Mouse (Mus musculus): ENCODE data around the gene Mprip. TPM values are rescaled to one million over a fixed set of nuclear protein-coding genes. Genes with fewer than 3 reads are reported as not detected.
A peak's percentile ranks its signal among the peaks of the same experiment; 100 is the strongest.

Gene Mprip
- polyA plus RNA-seq, 1 experiment: 3.0 TPM

GRCm38 (mm10) chr11:59786444-59787198, 125.5 kb downstream of the Mprip start:
- Histone ChIP-seq H3K4me1 (ENCODE audit: control insufficient read depth) (peaks cover 19% of the 10 kb centered on the region), H3K36me3 (ENCODE audit: control insufficient read depth) (peaks cover 9% of the 10 kb centered on the region), H3K4me3 (replicated peaks) (peak overlapping the region; percentile 58), H3K9me3 (ENCODE audit: control insufficient read depth, low read length) (no peaks in the 10 kb centered on the region), H3K27me3 (ENCODE audit: control insufficient read depth) (peaks cover 7% of the 10 kb centered on the region)
- TF ChIP-seq TAL1 (IDR thresholded peaks at IDR 0.05; ENCODE audit: low read length): no peak
- no peak for TF ChIP-seq GATA1 (IDR thresholded peaks at IDR 0.05; ENCODE audit: low read length)

DNA sequence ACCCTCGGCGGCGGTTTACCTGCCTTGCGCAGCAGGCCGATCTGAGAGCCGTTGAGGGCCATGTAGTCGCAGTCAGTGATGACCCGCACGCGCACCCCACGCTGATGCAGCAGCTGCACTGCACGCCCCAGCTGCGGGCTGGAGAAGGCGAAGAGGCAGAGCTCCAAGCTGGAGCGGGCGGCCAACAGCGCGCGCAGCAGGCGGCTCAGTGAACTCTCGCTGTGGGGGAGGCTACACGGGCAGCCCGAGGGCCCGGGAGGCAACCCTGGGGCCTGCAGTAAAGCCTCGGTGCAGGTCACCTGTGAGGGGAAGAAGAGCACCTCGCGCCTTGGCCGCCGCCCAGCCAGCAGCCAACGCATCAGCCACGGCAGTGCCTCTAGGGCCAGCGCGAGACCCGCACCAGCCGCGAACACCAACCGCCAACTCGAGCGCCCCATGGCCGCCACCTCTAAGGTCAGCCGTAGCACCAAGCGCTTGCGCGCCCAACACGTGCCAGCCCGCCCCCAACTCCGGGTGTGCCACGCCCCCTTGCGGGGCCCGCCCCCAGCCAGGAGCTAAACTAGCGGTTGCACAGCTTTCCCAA, 126.2 kb downstream of the Mprip start, which contains the start of gene Pld6:
Gene Pld6 (minus strand): TSS at position 447 of the 583 bp plus-strand sequence.
- H3K4me1 ChIP-seq (ENCODE audit: control insufficient read depth): peaks cover 19% of the 10 kb centered on the region
- no peak for TF ChIP-seq TAL1 (IDR thresholded peaks at IDR 0.05; ENCODE audit: low read length)
- no peak for TF ChIP-seq GATA1 (IDR thresholded peaks at IDR 0.05; ENCODE audit: low read length)
- H3K27me3 ChIP-seq (ENCODE audit: control insufficient read depth): peaks cover 7% of the 10 kb centered on the region
- peaks cover 16% of the 10 kb centered on the region for H3K36me3 ChIP-seq (ENCODE audit: control insufficient read depth)
- peak within 1 kb of the TSS; percentile 58 for H3K4me3 ChIP-seq (replicated peaks)
- H3K9me3 ChIP-seq (ENCODE audit: control insufficient read depth, low read length): no peaks in the 10 kb centered on the region

- Histone ChIP-seq H3K4me3 (replicated peaks) (no peak overlapping the region), H3K27me3 (ENCODE audit: control insufficient read depth) (peaks cover 7% of the 10 kb centered on the region), H3K36me3 (ENCODE audit: control insufficient read depth) (peaks cover 34% of the 10 kb centered on the region), H3K4me1 (ENCODE audit: control insufficient read depth) (peaks cover 19% of the 10 kb centered on the region), H3K9me3 (ENCODE audit: control insufficient read depth, low read length) (no peaks in the 10 kb centered on the region)
- TF ChIP-seq GATA1 (IDR thresholded peaks at IDR 0.05; ENCODE audit: low read length) (no peak), TAL1 (IDR thresholded peaks at IDR 0.05; ENCODE audit: low read length) (no peak)
These were observed 128.2 kb downstream of the Mprip start for GRCm38 (mm10) chr11:59789311-59789710.

- Histone ChIP-seq H3K36me3 (ENCODE audit: control insufficient read depth) (peaks cover 68% of the 10 kb centered on the region), H3K4me3 (replicated peaks) (no peak overlapping the region), H3K9me3 (ENCODE audit: control insufficient read depth, low read length) (no peaks in the 10 kb centered on the region), H3K27me3 (ENCODE audit: control insufficient read depth) (no peaks in the 10 kb centered on the region), H3K4me1 (ENCODE audit: control insufficient read depth) (peaks cover 4% of the 10 kb centered on the region)
- TF ChIP-seq TAL1 (IDR thresholded peaks at IDR 0.05; ENCODE audit: low read length) (no peak), GATA1 (IDR thresholded peaks at IDR 0.05; ENCODE audit: low read length) (no peak)
These were observed 132.3 kb downstream of the Mprip start for GRCm38 (mm10) chr11:59793390-59793789.

GRCm38 (mm10) chr11:59800412-59800811, 139.3 kb downstream of the Mprip start:
- no peaks in the 10 kb centered on the region for H3K27me3 ChIP-seq (ENCODE audit: control insufficient read depth)
- H3K4me3 ChIP-seq (replicated peaks): no peak overlapping the region
- no peaks in the 10 kb centered on the region for H3K4me1 ChIP-seq (ENCODE audit: control insufficient read depth)
- H3K9me3 ChIP-seq (ENCODE audit: control insufficient read depth, low read length): no peaks in the 10 kb centered on the region
- no peak for TF ChIP-seq GATA1 (IDR thresholded peaks at IDR 0.05; ENCODE audit: low read length)
- no peak for TF ChIP-seq TAL1 (IDR thresholded peaks at IDR 0.05; ENCODE audit: low read length)
- peaks cover 95% of the 10 kb centered on the region for H3K36me3 ChIP-seq (ENCODE audit: control insufficient read depth)

GRCm38 (mm10) chr11:59801881-59802280, 140.8 kb downstream of the Mprip start:
- H3K36me3 ChIP-seq (ENCODE audit: control insufficient read depth): peaks cover 96% of the 10 kb centered on the region
- H3K4me3 ChIP-seq (replicated peaks): no peak overlapping the region
- no peaks in the 10 kb centered on the region for H3K27me3 ChIP-seq (ENCODE audit: control insufficient read depth)
- H3K4me1 ChIP-seq (ENCODE audit: control insufficient read depth): peaks cover 1% of the 10 kb centered on the region; the same call in 1 of the 2 replicates
- no peaks in the 10 kb centered on the region for H3K9me3 ChIP-seq (ENCODE audit: control insufficient read depth, low read length)
- TF ChIP-seq GATA1 (IDR thresholded peaks at IDR 0.05; ENCODE audit: low read length) (no peak), TAL1 (IDR thresholded peaks at IDR 0.05; ENCODE audit: low read length) (no peak)

DNA sequence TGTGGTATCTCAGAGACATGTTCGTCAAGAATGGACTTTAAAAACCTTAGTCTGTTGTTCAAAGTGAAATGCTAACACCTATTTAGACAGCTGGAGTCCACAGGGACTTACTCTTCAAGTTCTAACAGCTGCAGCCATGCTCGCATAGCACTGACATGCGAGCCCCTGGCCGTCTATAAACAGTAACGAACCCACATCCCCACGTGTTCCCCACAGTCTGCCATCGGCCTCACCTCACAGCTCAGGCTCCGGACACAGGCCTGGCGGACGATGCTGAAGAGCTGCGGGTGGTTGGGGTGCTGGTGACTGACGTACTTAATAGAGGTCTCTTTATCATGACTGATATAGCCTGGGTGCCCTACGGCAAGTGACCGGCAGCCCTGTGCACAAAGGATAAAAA, 142.4 kb downstream of the Mprip start:
- Histone ChIP-seq H3K4me1 (ENCODE audit: control insufficient read depth) (peaks cover 4% of the 10 kb centered on the region), H3K27me3 (ENCODE audit: control insufficient read depth) (no peaks in the 10 kb centered on the region), H3K36me3 (ENCODE audit: control insufficient read depth) (peaks cover 90% of the 10 kb centered on the region), H3K4me3 (replicated peaks) (no peak overlapping the region), H3K9me3 (ENCODE audit: control insufficient read depth, low read length) (no peaks in the 10 kb centered on the region)
- no peak for TF ChIP-seq GATA1 (IDR thresholded peaks at IDR 0.05; ENCODE audit: low read length)
- TF ChIP-seq TAL1 (IDR thresholded peaks at IDR 0.05; ENCODE audit: low read length): no peak

DNA sequence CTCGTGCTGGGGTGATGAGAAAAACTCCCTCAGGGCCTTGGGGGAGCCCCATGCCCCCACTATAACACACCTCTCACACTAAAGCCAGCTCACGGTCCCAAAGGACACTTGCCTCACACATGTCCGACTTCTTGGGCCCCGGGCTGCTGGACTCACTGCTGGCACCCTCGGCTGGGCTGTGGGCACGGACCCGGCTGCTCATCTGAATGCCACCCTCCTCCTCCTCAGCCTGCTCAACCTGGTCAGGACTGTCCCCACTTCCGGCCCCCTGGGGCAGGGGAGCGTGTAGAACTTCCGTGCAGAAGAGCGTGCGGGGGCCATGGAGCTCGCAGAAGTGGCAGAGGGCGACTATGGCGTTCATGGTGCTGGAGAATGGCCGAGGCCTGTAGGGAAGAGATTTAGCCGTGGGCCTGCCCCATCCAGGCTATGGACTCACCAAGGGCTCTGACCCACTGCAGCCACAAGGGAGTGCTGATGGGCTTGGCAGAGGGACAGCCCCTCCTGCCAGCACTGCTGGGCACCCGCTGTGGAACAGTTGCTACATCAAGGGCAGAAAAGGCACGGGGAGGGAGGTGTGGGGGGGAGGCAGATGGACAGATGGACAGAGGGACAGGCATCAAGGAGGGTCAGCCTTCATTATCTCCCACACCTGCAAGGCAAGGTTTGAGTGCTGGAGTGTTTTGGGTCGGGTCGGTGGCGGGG, 143.5 kb downstream of the Mprip start:
- Histone ChIP-seq H3K4me3 (replicated peaks) (no peak overlapping the region), H3K9me3 (ENCODE audit: control insufficient read depth, low read length) (no peaks in the 10 kb centered on the region), H3K27me3 (ENCODE audit: control insufficient read depth) (no peaks in the 10 kb centered on the region), H3K4me1 (ENCODE audit: control insufficient read depth) (peaks cover 14% of the 10 kb centered on the region), H3K36me3 (ENCODE audit: control insufficient read depth) (peaks cover 79% of the 10 kb centered on the region)
- TF ChIP-seq GATA1 (IDR thresholded peaks at IDR 0.05; ENCODE audit: low read length): no peak

- Histone ChIP-seq H3K36me3 (ENCODE audit: control insufficient read depth) (peaks cover 72% of the 10 kb centered on the region), H3K4me3 (replicated peaks) (no peak overlapping the region), H3K9me3 (ENCODE audit: control insufficient read depth, low read length) (no peaks in the 10 kb centered on the region), H3K27me3 (ENCODE audit: control insufficient read depth) (no peaks in the 10 kb centered on the region), H3K4me1 (ENCODE audit: control insufficient read depth) (peaks cover 16% of the 10 kb centered on the region)
- TF ChIP-seq GATA1 (IDR thresholded peaks at IDR 0.05; ENCODE audit: low read length) (no peak), TAL1 (IDR thresholded peaks at IDR 0.05; ENCODE audit: low read length) (no peak)
These were observed 144.2 kb downstream of the Mprip start for GRCm38 (mm10) chr11:59805256-59805655.

Data from erythroblast, embryonic 14.5 days (primary cell).